Mouse (Mus musculus) Patski (cell line): ENCODE results near the gene Erc1. TPM values are rescaled to one million over a fixed set of nuclear protein-coding genes. Genes with fewer than 3 reads are reported as not detected.

Experiments used
- ATAC-seq: fragments of 100-300 bp; one replicate; pipeline ENCODE4 v1.8.0; 2021
- CTCF ChIA-PET: fragments of 350-600 bp; sonication (Branson Sonifier 250); formaldehyde crosslinking; loops from one replicate; lab custom pipeline; 2022; ENCODE audit warnings: inconsistent platforms; lab: Charles Lee
- POLR2A ChIA-PET: fragments of 350-600 bp; sonication (Branson Sonifier 250); formaldehyde crosslinking; loops from one replicate; lab custom pipeline; 2022; ENCODE audit warnings: antibody characterized with exemption, inconsistent platforms; lab: Charles Lee
- DNase-seq: peaks from one replicate; pipeline ENCODE4 v3.0.0-alpha.2; 2011; ENCODE audit warnings: low read depth, low spot score
- H3K27me3 ChIP-seq: fragments of 371-371 bp; one replicate; pipeline ENCODE4 v1.5.1; 2021
- CTCF ChIP-seq: fragments of 100-300 bp; IDR thresholded peaks from one replicate; pipeline ENCODE4 v1.5.1; 2021
- in situ Hi-C: fragments of 300-500 bp; cut with MboI; formaldehyde crosslinking; loops from 3 replicates; pipeline ENCODE4 v1.11.1; 2018; ENCODE audit warnings: low pct_unique_long_range_greater_than_20kb, mixed read lengths
- polyA plus RNA-seq: library from polyadenylated mRNA; unstranded; gene quantifications from one replicate; pipeline ENCODE4 v1.2.3, GENCODE M21; 2021

Gene Erc1
- 23.3 TPM for polyA plus RNA-seq

DNA sequence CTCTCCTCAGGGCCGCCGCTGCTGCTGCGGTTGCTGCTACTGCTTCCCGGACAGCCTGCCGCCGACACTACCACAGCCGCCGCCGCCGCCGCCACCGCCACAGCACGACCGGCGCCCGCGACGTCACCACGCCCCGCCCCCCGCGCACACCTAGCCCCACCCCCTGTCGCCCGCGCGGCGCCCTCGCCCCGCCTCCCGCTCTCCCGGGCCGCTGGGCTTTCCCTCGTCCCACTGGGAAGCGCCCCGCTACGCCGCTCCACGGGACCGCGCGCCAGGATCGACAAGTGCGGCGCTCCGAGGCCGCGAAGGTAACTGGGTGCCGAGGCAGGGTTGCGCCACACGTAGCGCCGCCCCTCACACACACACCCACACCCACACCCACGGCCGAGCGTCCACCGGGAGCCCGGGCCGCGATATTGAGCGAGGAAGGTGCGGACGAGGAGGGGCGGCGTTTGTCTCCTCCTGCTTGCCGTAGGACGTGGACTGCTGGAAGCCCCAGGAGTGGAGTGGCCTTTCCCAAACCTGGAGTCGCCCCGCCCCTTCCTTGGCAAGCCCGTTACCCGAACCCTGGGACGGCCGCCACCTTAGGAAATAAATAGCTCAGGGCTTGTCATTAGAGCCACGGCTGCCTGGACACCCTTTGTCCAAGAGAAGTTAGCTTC lies at the start of gene Erc1:
Gene Erc1, minus strand, starts transcription at position 134 of the 662 bp plus-strand sequence.
- H3K27me3 ChIP-seq = no peaks in the 10 kb centered on the region
- DNase-seq (peak; percentile 54), ATAC-seq (peak; percentile 88)
- CTCF ChIA-PET = interaction anchor here (1.0 kb wide), 1 partner anchor 24 kb away, joined by 3 read pairs; no protein-coding TSS in a partner anchor
- in situ Hi-C loops = no loop called here
- TF ChIP-seq CTCF = no peak
- POLR2A ChIA-PET = interaction anchor here (0.6 to 1.2 kb wide), 3 partner anchors 16 to 77 kb away, joined by 3 to 6 read pairs (median 3); partner anchors contain the start of gene Rad52

DNA sequence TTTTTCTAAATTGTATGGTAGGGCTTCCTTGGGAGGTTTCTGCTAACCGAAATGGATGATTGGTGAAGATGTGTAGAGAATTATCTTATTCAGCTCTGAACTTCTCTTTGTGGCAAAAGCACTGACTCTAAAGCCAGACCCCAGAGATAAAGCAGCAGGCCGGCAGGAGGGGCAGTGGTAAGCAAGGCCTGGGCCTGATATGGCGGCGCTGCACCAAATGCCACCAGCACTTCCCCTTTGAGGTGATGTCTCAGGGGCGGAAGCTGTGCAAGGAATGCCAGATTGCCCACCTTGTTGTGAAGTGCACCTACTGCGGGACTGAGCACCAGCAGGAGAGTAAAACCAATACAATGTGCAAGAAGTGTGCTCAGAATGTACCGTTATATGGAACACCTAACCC lies 44.7 kb upstream of the Erc1 start:
- POLR2A ChIA-PET = interaction anchor here (0.6 kb wide), 1 partner anchor 131 kb away, joined by 3 read pairs; no protein-coding TSS in a partner anchor
- CTCF ChIA-PET = no interaction called here
- no peak for DNase-seq
- TF ChIP-seq CTCF = no peak
- ATAC-seq = no peak
- H3K27me3 ChIP-seq = no peaks in the 10 kb centered on the region
- in situ Hi-C loops = no loop called here

DNA sequence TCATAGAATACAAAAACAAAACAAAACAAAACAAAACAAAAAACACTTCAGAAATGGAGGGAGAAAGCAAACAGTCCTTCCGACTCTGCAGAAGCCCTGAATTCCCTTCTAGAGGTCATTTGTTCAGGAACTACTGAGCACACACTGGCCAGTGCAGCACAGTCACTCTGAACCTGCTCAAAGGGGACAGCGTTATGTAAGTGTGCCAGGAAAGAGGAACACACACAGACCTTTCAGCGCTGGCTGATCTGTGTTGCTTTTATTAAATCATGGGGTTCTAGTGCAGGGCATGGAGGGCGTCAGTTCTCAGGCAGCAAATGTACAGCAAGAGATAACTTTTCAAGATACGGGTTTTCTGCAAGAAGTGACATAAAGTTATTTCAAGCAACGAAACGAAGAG lies 35.2 kb upstream of the Erc1 start:
- no peak for ATAC-seq
- no peak for TF ChIP-seq CTCF
- DNase-seq = no peak

DNA sequence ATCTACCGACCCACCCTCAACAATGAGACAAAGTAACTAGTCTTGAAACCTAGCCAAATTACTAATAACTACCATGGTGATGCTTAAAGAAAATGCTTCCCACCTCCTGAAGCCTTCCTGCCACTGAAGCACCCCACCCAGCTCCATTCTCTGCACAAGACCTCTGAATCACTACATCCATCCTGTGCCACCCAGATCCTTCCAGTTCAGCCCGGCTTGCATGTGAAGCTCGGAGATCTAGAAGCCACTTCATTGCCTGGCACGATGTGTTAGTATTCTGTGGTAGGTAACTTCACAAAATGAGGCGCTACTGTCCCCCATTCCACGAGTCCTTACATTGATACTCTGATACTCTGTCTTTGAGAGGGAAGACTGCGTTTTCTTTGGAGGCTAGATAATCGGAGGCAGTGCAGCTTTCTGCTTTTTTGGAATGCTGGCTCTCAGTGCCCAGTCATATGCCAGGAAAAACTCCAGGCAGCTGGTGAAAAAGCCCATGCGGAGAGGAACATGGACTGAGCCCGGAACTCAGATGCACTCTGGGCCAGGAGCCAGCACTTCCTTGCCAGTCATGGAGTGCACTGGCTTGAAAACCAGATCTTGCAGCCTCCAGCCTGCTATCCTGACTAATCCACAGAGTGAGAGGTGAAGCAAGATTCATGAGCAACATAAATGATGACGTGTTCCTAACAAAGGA lies 16.5 kb upstream of the Erc1 start:
- ChIA-PET CTCF (interaction anchor here (0.9 kb wide), 1 partner anchor 19 kb away, joined by 3 read pairs; no protein-coding TSS in a partner anchor), POLR2A (no interaction called here)
- in situ Hi-C loops = no loop called here
- no peak for TF ChIP-seq CTCF
- ATAC-seq (no peak), DNase-seq (no peak)
- no peaks in the 10 kb centered on the region for H3K27me3 ChIP-seq

More for the DNA sequence above, 35.2 kb upstream of the Erc1 start:
- H3K27me3 ChIP-seq = no peaks in the 10 kb centered on the region
- POLR2A ChIA-PET = interaction anchor here (0.6 kb wide), 1 partner anchor 72 kb away, joined by 3 read pairs; no protein-coding TSS in a partner anchor
- CTCF ChIA-PET = interaction anchor here (1.0 to 1.4 kb wide), 2 partner anchors 19 to 90 kb away, joined by 3 read pairs; no protein-coding TSS in a partner anchor
- in situ Hi-C loops = no loop called here

DNA sequence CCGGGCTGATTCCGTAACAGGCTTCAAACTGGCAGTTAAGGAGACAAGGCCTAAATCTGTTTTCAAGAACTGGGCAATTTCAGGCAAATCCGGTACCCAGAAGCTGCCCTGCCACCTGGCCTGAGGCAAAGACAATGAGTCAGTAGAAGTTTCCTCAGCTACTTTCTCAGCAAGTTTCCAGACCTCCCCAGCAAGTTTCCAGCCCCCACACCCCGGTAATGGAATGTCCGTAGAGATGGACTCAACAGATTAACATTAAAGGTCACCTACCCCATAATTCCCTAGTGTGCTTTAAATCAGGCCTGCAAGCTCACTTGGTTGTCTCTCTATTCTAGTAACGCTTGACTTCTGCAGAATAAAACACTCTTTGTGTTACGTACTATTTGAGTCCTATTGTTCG lies 13.6 kb upstream of the Erc1 start:
- POLR2A ChIA-PET = no interaction called here
- no peaks in the 10 kb centered on the region for H3K27me3 ChIP-seq
- DNase-seq = no peak
- CTCF ChIA-PET = no interaction called here
- TF ChIP-seq CTCF = no peak
- ATAC-seq = no peak
- in situ Hi-C loops = no loop called here

DNA sequence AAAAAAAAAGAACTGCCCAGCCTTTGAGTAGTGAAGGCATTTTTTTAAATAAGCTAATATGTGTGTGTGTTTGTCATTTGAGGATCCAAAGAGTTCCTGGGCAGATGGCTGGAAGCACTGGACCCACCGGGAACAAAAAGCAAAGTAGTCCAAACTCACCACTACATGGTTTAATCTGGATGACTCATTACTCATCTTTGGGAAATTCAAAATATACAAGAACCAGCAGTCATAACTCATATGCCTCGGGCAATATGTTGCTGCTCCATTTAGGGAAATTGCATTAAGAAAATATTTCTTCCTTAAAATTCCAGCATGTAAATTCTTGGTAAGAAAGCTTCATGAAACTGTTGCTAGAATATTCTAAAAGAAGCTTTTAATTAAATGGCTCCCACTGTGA lies 12.3 kb upstream of the Erc1 start:
- CTCF ChIA-PET = interaction anchor here (1.2 kb wide), 1 partner anchor 11 kb away, joined by 3 read pairs; no protein-coding TSS in a partner anchor
- no peak for DNase-seq
- ATAC-seq = no peak
- in situ Hi-C loops = no loop called here
- no peak for TF ChIP-seq CTCF
- no peaks in the 10 kb centered on the region for H3K27me3 ChIP-seq
- POLR2A ChIA-PET = no interaction called here

DNA sequence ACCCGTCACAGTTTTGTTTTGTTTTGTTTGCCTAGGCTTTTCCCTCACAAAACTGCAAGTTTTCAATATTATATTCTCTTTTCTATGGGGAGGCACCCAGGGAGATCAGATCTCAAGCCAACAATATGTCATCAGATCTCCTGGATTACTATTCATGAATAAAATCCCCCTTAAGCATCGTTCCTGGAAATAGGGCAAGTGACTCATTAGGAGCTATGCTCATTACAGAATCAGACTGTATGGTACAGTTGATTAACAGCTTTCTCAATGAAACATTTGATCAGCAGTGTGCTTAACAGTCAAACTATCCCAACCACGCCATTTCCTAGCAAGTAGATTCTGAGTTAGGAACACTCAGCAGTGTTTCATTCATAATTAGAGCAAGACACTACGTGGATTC lies 7.5 kb upstream of the Erc1 start:
- TF ChIP-seq CTCF = no peak
- in situ Hi-C loops = no loop called here
- H3K27me3 ChIP-seq = no peaks in the 10 kb centered on the region
- ATAC-seq (no peak), DNase-seq (no peak)
- POLR2A ChIA-PET = no interaction called here
- CTCF ChIA-PET = no interaction called here

DNA sequence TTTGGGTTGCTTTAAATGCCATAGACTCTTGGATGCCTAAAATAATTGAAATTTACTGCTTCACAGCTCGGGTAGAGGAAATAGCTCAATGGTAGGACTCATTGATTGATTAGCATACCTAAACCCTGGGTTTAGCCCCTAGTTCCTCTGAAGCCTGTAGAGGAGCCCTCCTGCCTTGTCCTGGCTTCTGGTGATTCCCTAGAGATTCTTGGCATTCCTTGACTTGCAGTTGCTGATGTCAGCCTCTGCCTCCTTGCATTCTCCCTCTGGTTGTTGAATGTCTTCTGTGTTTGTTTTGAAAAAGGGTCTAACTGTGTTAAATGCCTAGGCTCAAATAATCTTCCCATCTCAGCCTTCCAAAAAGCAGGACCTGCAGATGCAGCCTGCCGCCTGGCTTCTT lies 6.2 kb upstream of the Erc1 start:
- no peak for DNase-seq
- H3K27me3 ChIP-seq = no peaks in the 10 kb centered on the region
- in situ Hi-C loops = no loop called here
- no peak for TF ChIP-seq CTCF
- ATAC-seq = peak; percentile 71
- CTCF ChIA-PET = no interaction called here
- POLR2A ChIA-PET = interaction anchor here (0.7 kb wide), 1 partner anchor 56 kb away, joined by 3 read pairs; no protein-coding TSS in a partner anchor

DNA sequence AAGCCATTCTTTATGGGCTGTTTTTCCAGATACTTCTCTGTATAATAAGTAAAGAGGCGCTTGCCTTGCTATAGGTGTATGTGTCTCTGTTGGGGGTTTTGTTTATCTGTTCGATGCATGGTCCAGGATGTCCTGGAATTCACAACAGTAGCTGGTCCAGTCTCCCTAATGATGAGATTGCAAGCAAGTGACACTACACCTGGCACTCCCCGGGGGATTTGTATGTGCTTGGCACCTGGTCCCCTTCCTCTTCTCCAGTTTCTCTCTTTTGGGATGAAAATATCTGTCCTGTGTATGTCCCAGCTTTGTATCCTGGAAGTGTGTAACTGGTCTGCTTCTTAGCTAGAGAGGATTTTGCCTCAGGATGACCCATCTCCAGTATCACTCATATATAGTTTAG lies 1.9 kb upstream of the Erc1 start:
- TF ChIP-seq CTCF = no peak
- ATAC-seq = no peak
- CTCF ChIA-PET = interaction anchor here (1.5 kb wide), 1 partner anchor 11 kb away, joined by 3 read pairs; no protein-coding TSS in a partner anchor
- no peaks in the 10 kb centered on the region for H3K27me3 ChIP-seq
- POLR2A ChIA-PET = no interaction called here
- DNase-seq = no peak
- in situ Hi-C loops = no loop called here

DNA sequence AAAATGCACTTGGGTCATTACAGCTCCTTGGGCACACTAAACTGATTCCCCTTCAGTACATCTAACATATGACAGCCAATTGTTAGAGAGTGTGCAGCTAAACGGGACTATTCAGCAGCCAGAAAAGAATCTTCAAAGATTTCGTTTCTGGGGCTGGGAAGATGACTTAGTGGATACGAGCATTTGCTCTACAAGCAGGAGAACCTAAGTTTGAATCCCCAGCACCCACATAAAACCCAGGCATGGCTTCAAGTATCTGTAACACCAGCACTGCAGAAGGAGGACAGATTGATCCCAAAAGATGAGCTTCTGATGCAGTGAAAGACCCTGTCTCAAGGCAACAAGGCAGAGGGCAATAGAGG lies 1.4 kb upstream of the Erc1 start:
- DNase-seq = no peak
- ChIA-PET CTCF (interaction anchor here (1.0 to 1.5 kb wide), 2 partner anchors 11 to 25 kb away, joined by 3 read pairs; no protein-coding TSS in a partner anchor), POLR2A (interaction anchor here (0.7 to 1.2 kb wide), 3 partner anchors 9 to 520 kb away, joined by 3 to 7 read pairs (median 6); partner anchors contain the start of gene Rad52)
- in situ Hi-C loops = no loop called here
- H3K27me3 ChIP-seq = no peaks in the 10 kb centered on the region
- no peak for ATAC-seq
- TF ChIP-seq CTCF = no peak
